ENCODE assay signal across 10 mouse cellular contexts in the genomic region with DNA sequence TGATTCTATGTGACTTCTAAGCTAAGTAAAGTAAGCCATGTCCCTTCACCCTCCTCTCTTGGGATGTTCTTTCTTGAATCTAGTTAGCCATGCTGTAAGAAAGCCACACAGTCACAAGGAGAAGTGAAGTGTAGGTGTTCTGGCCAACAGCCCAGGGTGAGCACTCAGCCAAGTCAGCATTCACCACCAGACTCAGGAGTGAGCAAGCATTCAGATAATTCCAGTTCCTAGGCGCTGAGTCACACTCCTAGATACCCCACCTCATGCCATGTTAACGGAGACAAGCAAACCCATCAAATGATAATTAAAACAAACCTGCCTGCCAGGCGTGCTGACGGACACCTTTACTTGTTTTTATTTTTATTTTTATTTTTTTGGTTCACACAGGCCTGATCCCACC. TPM values are rescaled to one million over a fixed set of nuclear protein-coding genes. Genes with fewer than 3 reads are reported as not detected.
A peak's percentile ranks its signal among the peaks of the same experiment; 100 is the strongest.
DNase-seq lines count a peak whose midpoint lies in the region; ATAC-seq lines count a peak whose summit lies in the region.
"Had no signal": no experiment of that assay in that cellular context is flagged by ENCODE, and none has a peak within 500 bp of the region (broad histone marks: within the 10 kb centered on the region; RNA-seq: fewer than 3 reads in every experiment).

No protein-coding gene starts in this region.

- DNase-seq in cerebellum, postnatal 10 days = peak; percentile 65 to 74
- DNase-seq in kidney, postnatal 25 days = peak; percentile 78 to 85
- DNase-seq in lung, postnatal 25 days (ENCODE audit: low spot score) = peak; percentile 82
- DNase-seq in thymus, postnatal 36 days = no peak

- H3K9me3 ChIP-seq in heart, embryonic 16.5 days (replicated peaks; ENCODE audit: control insufficient read depth, low read length) = no peaks in the 10 kb centered on the region
- H3K9me3 ChIP-seq in heart, embryonic 11.5 days (replicated peaks; ENCODE audit: control insufficient read depth, low read length) = no peaks in the 10 kb centered on the region
- no peaks in the 10 kb centered on the region for H3K9me3 ChIP-seq in forebrain, embryonic 15.5 days
- no peaks in the 10 kb centered on the region for H3K9me3 ChIP-seq in intestine, embryonic 16.5 days (ENCODE audit: control insufficient read depth, low read length)
- H3K9me3 ChIP-seq: liver, embryonic 15.5 days had no signal

- no peak overlapping the region for H3K27ac ChIP-seq in heart, embryonic 16.5 days (ENCODE audit: low read length)
- H3K27ac ChIP-seq in heart, embryonic 11.5 days (ENCODE audit: low read depth, low read length) = no peak overlapping the region
- no peak overlapping the region for H3K27ac ChIP-seq in forebrain, embryonic 15.5 days (replicated peaks)
- no peak overlapping the region for H3K27ac ChIP-seq in intestine, embryonic 16.5 days (ENCODE audit: low read length)
- H3K27ac ChIP-seq: liver, embryonic 15.5 days had no signal

- H3K4me1 ChIP-seq in heart, embryonic 16.5 days (ENCODE audit: control insufficient read depth, insufficient read depth, low read length) = peaks cover 7% of the 10 kb centered on the region; the same call in 1 of the 2 replicates
- H3K4me1 ChIP-seq in heart, embryonic 11.5 days (ENCODE audit: control insufficient read depth, insufficient read depth, low read length) = no peaks in the 10 kb centered on the region
- no peaks in the 10 kb centered on the region for H3K4me1 ChIP-seq in forebrain, embryonic 15.5 days
- H3K4me1 ChIP-seq in intestine, embryonic 16.5 days (ENCODE audit: control insufficient read depth, insufficient read depth, low read length) = no peaks in the 10 kb centered on the region
- H3K4me1 ChIP-seq: liver, embryonic 15.5 days had no signal

- 50% methylated on average over 4 of the region's 4 CpGs for WGBS in heart, embryonic 16.5 days
- 87% methylated on average over 4 of the region's 4 CpGs for whole genome bisulfite sequencing in heart, embryonic 11.5 days (ENCODE audit: insufficient replicate concordance)
- whole genome bisulfite sequencing in forebrain, embryonic 15.5 days = 86% methylated on average over 4 of the region's 4 CpGs
- 88% methylated on average over 4 of the region's 4 CpGs for WGBS in intestine, embryonic 16.5 days

- peak; percentile 60 for ATAC-seq in heart, embryonic 16.5 days (replicated peaks; ENCODE audit: extremely low read depth, insufficient read depth, low FRiP score)
- no peak for ATAC-seq in heart, embryonic 11.5 days (replicated peaks; ENCODE audit: insufficient number of reproducible peaks, low FRiP score, low TSS enrichment)
- ATAC-seq in forebrain, embryonic 15.5 days (replicated peaks) = no peak
- ATAC-seq in intestine, embryonic 16.5 days = no peak

- H3K27me3 ChIP-seq in heart, embryonic 16.5 days (ENCODE audit: control insufficient read depth, insufficient read depth, low read length) = no peaks in the 10 kb centered on the region
- H3K27me3 ChIP-seq in heart, embryonic 11.5 days (ENCODE audit: control insufficient read depth, insufficient read depth, low read length) = no peaks in the 10 kb centered on the region
- H3K27me3 ChIP-seq in forebrain, embryonic 15.5 days = no peaks in the 10 kb centered on the region
- H3K27me3 ChIP-seq in intestine, embryonic 16.5 days (replicated peaks; ENCODE audit: control insufficient read depth, insufficient read depth, low read length) = no peaks in the 10 kb centered on the region
- H3K27me3 ChIP-seq: liver, embryonic 15.5 days had no signal

- no peak overlapping the region for H3K4me2 ChIP-seq in heart, embryonic 16.5 days (ENCODE audit: low read depth, low read length)
- H3K4me2 ChIP-seq in heart, embryonic 11.5 days = no peak overlapping the region
- no peak overlapping the region for H3K4me2 ChIP-seq in forebrain, embryonic 15.5 days (replicated peaks)
- H3K4me2 ChIP-seq in intestine, embryonic 16.5 days (ENCODE audit: low read depth, low read length) = no peak overlapping the region
- H3K4me2 ChIP-seq: liver, embryonic 15.5 days had no signal

- H3K36me3 ChIP-seq in heart, embryonic 16.5 days (ENCODE audit: control insufficient read depth, insufficient read depth) = peaks cover 11% of the 10 kb centered on the region
- H3K36me3 ChIP-seq in heart, embryonic 11.5 days (ENCODE audit: control insufficient read depth, insufficient read depth, low read length) = peaks cover 8% of the 10 kb centered on the region
- 0 out of 2 replicates have a peak, but pooled peaks cover 9% of the 10 kb centered on the region for H3K36me3 ChIP-seq in forebrain, embryonic 15.5 days
- H3K36me3 ChIP-seq in intestine, embryonic 16.5 days (ENCODE audit: control insufficient read depth, insufficient read depth, low read length) = 0 out of 2 replicates have a peak, but pooled peaks cover 2% of the 10 kb centered on the region

- H3K4me3 ChIP-seq in heart, embryonic 16.5 days (ENCODE audit: low read length) = no peak overlapping the region
- no peak overlapping the region for H3K4me3 ChIP-seq in heart, embryonic 11.5 days (ENCODE audit: low read depth, low read length)
- H3K4me3 ChIP-seq in forebrain, embryonic 15.5 days = no peak overlapping the region
- H3K4me3 ChIP-seq in intestine, embryonic 16.5 days (ENCODE audit: low read length) = no peak overlapping the region
- H3K4me3 ChIP-seq: erythroblast, embryonic 14.5 days; liver, embryonic 15.5 days had no signal

- no peak overlapping the region for H3K9ac ChIP-seq in heart, embryonic 16.5 days (ENCODE audit: low read length)
- H3K9ac ChIP-seq in heart, embryonic 11.5 days (ENCODE audit: low read depth, low read length) = no peak overlapping the region
- no peak overlapping the region for H3K9ac ChIP-seq in forebrain, embryonic 15.5 days (replicated peaks)
- H3K9ac ChIP-seq in intestine, embryonic 16.5 days (ENCODE audit: low read depth, low read length) = no peak overlapping the region
- H3K9ac ChIP-seq: liver, embryonic 15.5 days had no signal

RNA-seq across cellular contexts. Expression of gene Numb, which starts 47.1 kb away (rescaled TPM):
- polyA plus RNA-seq in heart, embryonic 16.5 days (2015; fragmentation: Nextera tagmentation; extraction: Ambion mirVana) = 30.4 and 30.6 TPM in 2 replicates
- 34.3 and 41.7 TPM in 2 replicates for polyA plus RNA-seq in heart, embryonic 11.5 days (2014; fragmentation: Nextera tagmentation; extraction: Ambion mirVana)
- polyA plus RNA-seq in forebrain, embryonic 15.5 days (2015; fragmentation: Nextera tagmentation; extraction: Ambion mirVana) = 16.4 and 18.6 TPM in 2 replicates
- polyA plus RNA-seq in intestine, embryonic 16.5 days (2015; fragmentation: Nextera tagmentation; extraction: Ambion mirVana) = 35.7 and 36.1 TPM in 2 replicates

Comparison
In these comparisons a context has a peak if more than half of its experiments do, and no peak if none do; other contexts are left out.
1. DNase-seq: peak in cerebellum, postnatal 10 days (2 of 2), kidney, postnatal 25 days (2 of 2) and lung, postnatal 25 days (single experiment); none in thymus, postnatal 36 days (0 of 2).